Mouse (Mus musculus) myocyte (in vitro differentiated cells): ENCODE measurements around the gene Mrm2.

Experiments used
- CEBPB ChIP-seq: IDR thresholded peaks from 2 replicates; pipeline ENCODE4 v1.6.1; 2011; ENCODE audit warnings: mild to moderate bottlenecking, moderate library complexity; ENCODE audit not compliant: poor library complexity, insufficient read depth, severe bottlenecking
- MYOD1 ChIP-seq, 3 experiments: IDR thresholded peaks; one replicate each; pipeline ENCODE4 v1.6.1; 2011; ENCODE audit warnings: control low read depth in 2 of 3, low read depth in 2 of 3, mild to moderate bottlenecking in 2 of 3, moderate library complexity in 1 of 3; ENCODE audit not compliant: insufficient read length in 2 of 3, control insufficient read depth in 1 of 3
- POLR2A ChIP-seq: IDR thresholded peaks from one replicate; pipeline ENCODE4 v1.6.1; 2011; ENCODE audit warnings: low read depth, mild to moderate bottlenecking, control low read depth, moderate library complexity; ENCODE audit not compliant: insufficient read length
- POLR2AphosphoS2 ChIP-seq: IDR thresholded peaks from one replicate; pipeline ENCODE4 v1.6.1; 2011; ENCODE audit warnings: low read depth, control low read depth; ENCODE audit not compliant: insufficient read length
- SRF ChIP-seq: IDR thresholded peaks from one replicate; pipeline ENCODE4 v1.6.1; 2011; ENCODE audit warnings: low read depth; ENCODE audit not compliant: control insufficient read depth, insufficient read length
- TCF12 ChIP-seq: IDR thresholded peaks from one replicate; pipeline ENCODE4 v1.6.1; 2011; ENCODE audit warnings: mild to moderate bottlenecking, control low read depth; ENCODE audit not compliant: poor library complexity, insufficient read depth, severe bottlenecking
- USF1 ChIP-seq: IDR thresholded peaks from one replicate; pipeline ENCODE4 v1.6.1; 2011; ENCODE audit warnings: low read depth, mild to moderate bottlenecking, control low read depth, moderate library complexity

DNA sequence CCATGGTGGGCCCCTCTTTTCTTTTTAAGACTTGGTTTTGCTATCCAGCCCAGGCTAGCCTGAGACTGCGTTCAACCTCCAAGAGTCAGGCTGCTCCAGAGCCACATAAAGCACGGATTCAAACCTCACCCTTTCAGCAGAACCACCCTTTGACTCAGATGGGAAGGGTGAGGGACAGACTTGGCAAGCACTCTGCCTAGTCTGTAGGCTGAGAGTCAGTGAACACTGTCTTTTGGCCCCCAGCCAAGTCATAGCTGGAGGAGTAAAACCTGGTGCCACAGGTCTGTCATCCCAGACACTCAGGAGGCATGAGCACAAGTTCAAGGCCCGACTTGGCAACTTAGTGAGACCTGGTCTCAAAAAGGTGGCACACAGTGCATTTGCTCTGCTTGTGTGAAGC lies 15.0 kb downstream of the Mrm2 start:
- TF ChIP-seq POLR2AphosphoS2 = no peak
- no peak for TF ChIP-seq POLR2A
- TF ChIP-seq MYOD1 (IDR thresholded peaks at IDR 0.05; ENCODE audit: control insufficient read depth in 1 of 3, insufficient read length in 2 of 3, low read depth in 2 of 3) = no peak
- no peak for TF ChIP-seq TCF12
- TF ChIP-seq CEBPB = no peak
- no peak for TF ChIP-seq SRF
- TF ChIP-seq USF1 = no peak
